Mouse (Mus musculus) common myeloid progenitor, adult 5-6 weeks (primary cell): ENCODE results near the gene Pgm5. TPM values are rescaled to one million over a fixed set of nuclear protein-coding genes. Genes with fewer than 3 reads are reported as not detected.

ENCODE experiments used
- ATAC-seq: replicated peaks from 2 replicates; pipeline ENCODE4 v1.8.0; 2016; ENCODE audit warnings: low read depth, mild to moderate bottlenecking, moderate TSS enrichment, inconsistent platforms; ENCODE audit not compliant: poor library complexity, severe bottlenecking
- total RNA-seq: library from RNA; stranded (forward); fragments of 200-1000, 187-1606 nt; gene quantifications from 2 replicates; pipeline ENCODE4 v1.2.3, GENCODE M21; 2017

Pgm5 gene
- not detected in 2 replicates for total RNA-seq

GRCm38 (mm10) chr19:24861612-24862451 lies at the start of gene Pgm5:
Gene Pgm5, minus strand, starts transcription at chr19:24861855.
- 0 out of 2 replicates have a peak, but pooled peaks have one; percentile 25 for ATAC-seq

GRCm38 (mm10) chr19:24908385-24909155 lies 46.9 kb upstream of the Pgm5 start:
- ATAC-seq, result no peak

DNA sequence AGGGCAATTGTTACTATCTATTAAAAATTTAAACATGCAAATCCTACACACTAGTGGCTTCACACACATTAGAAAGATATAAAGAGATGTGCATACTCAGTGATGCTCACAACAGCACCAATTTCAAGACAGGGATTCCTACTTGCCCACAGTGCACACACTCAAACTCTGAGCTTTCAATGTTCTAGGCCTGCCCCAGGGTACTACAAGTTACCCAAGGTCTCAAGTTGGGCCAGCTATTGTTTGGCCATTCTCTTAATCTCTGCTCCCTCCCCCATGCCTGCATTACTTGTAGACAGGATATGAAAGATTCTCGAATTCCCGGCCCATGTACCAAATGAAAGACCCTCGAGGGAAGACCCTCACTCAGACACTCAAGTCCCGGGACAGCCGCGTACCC lies 46.0 kb upstream of the Pgm5 start:
- ATAC-seq, result no peak

GRCm38 (mm10) chr19:24902821-24903220 lies 41.2 kb upstream of the Pgm5 start:
- ATAC-seq, result no peak

DNA sequence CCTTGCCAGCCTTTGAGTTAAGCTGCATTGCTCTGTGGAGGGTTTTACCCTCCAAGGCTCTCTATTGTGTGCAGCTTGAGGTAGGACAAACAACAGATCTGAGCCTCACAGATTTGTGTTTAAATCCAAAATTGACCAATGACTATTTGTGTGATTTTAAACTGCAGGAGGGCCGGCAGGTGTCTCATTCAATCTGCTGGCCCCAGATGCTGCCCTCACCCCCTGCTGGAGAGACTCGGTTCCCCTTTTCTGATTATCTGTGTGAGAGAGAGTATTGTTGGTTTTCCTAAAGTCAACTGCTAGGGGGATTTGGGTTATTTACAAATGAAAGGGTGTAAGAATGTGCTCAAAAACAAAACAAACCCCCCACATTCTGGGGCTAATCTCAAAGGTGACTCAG lies 40.6 kb upstream of the Pgm5 start:
- ATAC-seq, result no peak

DNA sequence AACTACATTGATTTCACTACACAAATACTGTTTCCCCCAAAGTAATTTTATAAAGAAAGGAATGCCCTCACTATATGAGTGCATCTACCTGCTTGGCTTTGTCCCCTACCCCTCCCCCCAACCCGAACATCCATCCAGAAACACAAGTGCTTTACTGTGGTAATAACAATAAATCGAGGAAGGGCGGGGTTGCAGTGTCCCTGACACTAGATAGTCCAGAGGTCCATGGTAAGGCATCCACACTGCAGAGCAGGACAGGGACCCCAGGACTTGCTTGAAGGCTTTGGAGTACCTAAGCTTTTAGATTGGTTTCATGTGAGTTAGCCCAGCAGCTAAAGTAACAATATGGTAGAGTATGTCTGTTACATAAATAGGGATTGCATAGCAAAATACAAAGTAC lies 40.0 kb upstream of the Pgm5 start:
- ATAC-seq, result no peak

DNA sequence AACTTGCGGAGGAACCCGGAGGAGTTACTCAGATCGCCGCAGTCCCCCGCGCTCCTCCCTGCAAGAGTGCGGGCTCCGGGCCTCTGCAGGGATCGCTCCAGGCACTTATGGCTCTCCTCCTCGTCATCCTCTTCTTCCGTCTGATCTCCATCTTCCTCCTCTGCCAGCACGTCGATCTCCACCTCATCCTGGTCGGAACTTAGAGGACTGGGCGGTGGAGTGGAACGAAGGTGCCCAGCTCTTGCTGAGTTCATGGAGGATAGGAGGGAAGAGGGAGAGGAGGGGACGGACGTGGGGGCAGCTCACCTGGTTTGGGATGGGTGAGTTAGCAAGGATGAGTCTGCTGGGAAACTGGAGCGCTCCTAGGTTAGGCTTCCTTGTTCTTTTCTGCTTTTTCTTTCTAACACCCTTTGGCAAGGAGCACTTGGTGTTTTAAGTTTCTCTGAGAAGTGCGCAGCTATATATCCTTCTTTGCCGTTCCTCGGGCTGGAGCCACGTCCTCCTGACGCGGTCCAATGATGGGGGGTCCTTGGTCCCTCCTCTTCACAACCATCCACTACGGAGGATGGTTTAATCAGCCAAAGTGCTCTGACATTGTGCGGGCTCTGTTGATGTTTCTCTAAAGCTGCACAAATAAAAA lies 39.0 kb upstream of the Pgm5 start, which contains the start of gene Foxd4:
Gene Foxd4, minus strand, starts transcription at position 617 of the 640 bp plus-strand sequence.
- ATAC-seq, result no peak

DNA sequence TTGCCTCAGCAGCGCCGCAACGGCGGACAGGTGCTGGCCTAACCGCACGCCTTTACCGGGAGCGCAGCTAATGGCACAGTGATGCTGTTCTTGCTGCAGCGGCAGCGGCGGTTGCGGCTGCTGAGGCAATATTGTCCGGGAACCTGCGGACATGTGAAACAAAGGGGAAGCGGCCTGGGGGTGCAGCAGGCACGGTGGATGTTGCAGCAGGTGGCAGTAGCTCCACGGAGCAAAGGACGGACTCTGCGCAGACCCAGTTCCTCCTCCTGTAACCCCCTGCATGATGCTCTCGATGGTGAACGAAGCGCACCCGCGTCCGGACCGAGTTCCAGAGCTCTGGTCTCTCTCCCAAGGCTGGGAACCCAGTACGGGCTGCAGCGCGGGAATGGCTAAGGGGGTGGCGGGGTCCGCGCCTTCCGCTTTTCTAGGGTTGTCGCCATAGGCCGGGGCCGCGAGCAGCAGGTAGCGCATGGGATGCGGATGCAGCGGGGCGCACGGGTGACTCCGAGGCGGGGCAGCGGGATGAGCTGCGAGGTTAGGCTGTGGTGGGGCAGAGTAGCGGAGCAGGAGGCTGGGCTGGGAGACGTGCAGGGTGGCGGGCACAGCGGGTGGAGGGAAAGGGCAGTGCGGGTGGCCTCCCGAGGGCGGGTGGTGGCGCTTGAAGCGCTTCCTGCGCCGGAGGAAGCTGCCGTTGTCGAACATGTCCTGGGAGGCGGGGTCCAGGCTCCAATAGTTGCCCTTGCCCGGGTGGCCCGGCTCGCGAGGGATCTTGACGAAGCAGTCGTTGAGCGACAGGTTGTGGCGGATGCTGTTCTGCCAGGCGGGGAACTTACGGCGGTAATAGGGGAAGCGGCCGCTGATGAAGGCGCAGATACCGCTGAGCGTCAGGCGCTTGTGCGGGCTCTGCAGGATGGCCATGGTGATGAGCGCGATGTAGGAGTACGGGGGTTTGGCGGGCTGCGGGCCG lies 38.2 kb upstream of the Pgm5 start:
- peak; percentile 72 for ATAC-seq

GRCm38 (mm10) chr19:24898737-24899577 lies 37.3 kb upstream of the Pgm5 start:
- no peak for ATAC-seq

DNA sequence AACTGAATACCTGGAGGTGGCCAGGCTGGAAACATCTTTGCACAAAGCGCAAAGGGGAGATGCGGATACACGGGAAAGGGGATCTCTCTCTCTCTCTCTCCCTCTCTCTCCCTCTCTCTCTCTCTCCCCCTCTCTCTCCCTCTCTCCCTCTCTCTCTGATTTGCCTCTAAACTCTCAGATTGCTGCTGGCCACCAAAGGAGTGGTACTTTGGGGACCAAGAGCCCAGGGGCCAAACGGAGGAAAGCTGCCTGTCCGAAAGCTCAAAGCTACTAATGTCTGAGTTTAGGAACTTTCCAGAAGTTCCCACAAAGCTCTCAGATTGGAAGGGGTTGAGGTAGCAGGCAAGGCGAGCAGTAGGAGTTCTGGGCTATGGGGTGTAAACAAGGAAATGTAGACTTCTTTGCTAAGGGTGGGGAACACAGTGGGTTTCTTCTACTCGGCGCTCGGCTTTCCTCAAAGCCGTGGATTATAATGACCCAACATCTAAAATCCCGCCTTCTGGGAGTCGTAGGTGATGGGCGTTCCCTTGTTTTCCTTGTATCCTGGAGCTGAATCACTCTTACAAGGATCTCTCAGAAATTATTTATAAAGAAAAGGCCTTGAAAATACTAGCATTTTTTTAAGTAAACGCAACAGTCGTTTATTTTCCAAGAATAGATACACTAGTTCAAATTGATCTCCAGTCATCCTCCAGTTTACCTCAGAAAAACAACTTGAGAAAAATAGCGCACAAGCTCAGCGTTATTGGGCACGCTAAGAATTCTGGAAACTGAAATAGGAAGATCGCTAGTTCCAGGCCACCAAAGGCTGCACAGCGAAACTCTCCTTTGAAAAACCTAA lies 36.5 kb upstream of the Pgm5 start:
- no peak for ATAC-seq

- 0 out of 2 replicates have a peak, but pooled peaks have one; percentile 13 for ATAC-seq
Measured at GRCm38 (mm10) chr19:24897006-24897895, 35.6 kb upstream of the Pgm5 start.

GRCm38 (mm10) chr19:24896536-24896935 lies 34.9 kb upstream of the Pgm5 start:
- ATAC-seq, result no peak

- no peak for ATAC-seq
Measured at GRCm38 (mm10) chr19:24886888-24887287, 25.2 kb upstream of the Pgm5 start.

GRCm38 (mm10) chr19:24885504-24885903 lies 23.8 kb upstream of the Pgm5 start:
- peak; percentile 94 for ATAC-seq

DNA sequence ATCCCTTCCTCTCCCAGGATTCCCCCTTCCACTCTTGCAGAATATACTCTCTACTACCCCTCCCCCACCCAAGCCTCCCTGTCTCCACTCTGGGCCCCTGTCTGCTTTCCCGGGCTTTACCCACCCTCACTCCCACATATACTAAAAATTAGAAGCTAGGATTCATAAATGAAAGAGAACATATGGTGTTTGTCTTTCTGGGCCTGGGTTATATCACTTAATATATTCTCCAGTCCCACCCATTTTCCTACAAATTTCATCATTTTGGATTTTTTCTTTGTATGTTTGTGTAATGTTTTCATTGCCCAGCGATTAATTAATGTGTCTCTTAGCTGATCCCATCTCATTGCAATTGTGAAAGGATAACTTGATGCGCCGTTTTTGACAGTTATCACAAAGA lies 19.6 kb upstream of the Pgm5 start:
- ATAC-seq, result no peak

GRCm38 (mm10) chr19:24875129-24875870 lies 13.6 kb upstream of the Pgm5 start, which contains the start of gene Gm10053:
Gene Gm10053, plus strand, starts transcription at chr19:24875686.
- peak; percentile 87 for ATAC-seq
